Mouse (Mus musculus): Measurements from ENCODE around the gene Coro1a.

Coro1a gene

GRCm38 (mm10) chr7:126708175-126708952 lies 777 bp upstream of the Coro1a start:
- DNase-seq (ENCODE audit: low spot score in 2 of 2): no peak

GRCm38 (mm10) chr7:126704121-126704980 lies 3.2 kb downstream of the Coro1a start:
- peak; percentile 61 to 77 for DNase-seq (ENCODE audit: low spot score in 2 of 2)

- DNase-seq (ENCODE audit: low spot score in 2 of 2): no peak
Measured at GRCm38 (mm10) chr7:126703757-126704077, 3.9 kb downstream of the Coro1a start.

GRCm38 (mm10) chr7:126702861-126703756 lies 4.5 kb downstream of the Coro1a start:
- no peak for DNase-seq (ENCODE audit: low spot score in 2 of 2)

- no peak for DNase-seq (ENCODE audit: low spot score in 2 of 2)
Measured at GRCm38 (mm10) chr7:126702358-126702757, 5.2 kb downstream of the Coro1a start.

- DNase-seq (ENCODE audit: low spot score in 2 of 2): no peak
Measured at GRCm38 (mm10) chr7:126701559-126702357, 5.8 kb downstream of the Coro1a start.

- DNase-seq (ENCODE audit: low spot score in 2 of 2): peak; percentile 73 to 91
Measured at GRCm38 (mm10) chr7:126701070-126701469, 6.5 kb downstream of the Coro1a start.

GRCm38 (mm10) chr7:126700063-126701015 lies 7.2 kb downstream of the Coro1a start:
- no peak for DNase-seq (ENCODE audit: low spot score in 2 of 2)

- no peak for DNase-seq (ENCODE audit: low spot score in 2 of 2)
Measured at GRCm38 (mm10) chr7:126697838-126698237, 9.7 kb downstream of the Coro1a start.

- no peak for DNase-seq (ENCODE audit: low spot score in 2 of 2)
Measured at GRCm38 (mm10) chr7:126696886-126697285, 10.7 kb downstream of the Coro1a start.

- DNase-seq (ENCODE audit: low spot score in 2 of 2): no peak
Measured at GRCm38 (mm10) chr7:126696303-126696702, 11.3 kb downstream of the Coro1a start.

GRCm38 (mm10) chr7:126695631-126696207 lies 11.9 kb downstream of the Coro1a start, which contains the start of gene Slx1b:
Gene Slx1b, minus strand, starts transcription at chr7:126695784.
- DNase-seq (ENCODE audit: low spot score in 2 of 2): peak; percentile 94

GRCm38 (mm10) chr7:126695210-126695611 lies 12.4 kb downstream of the Coro1a start, which contains the start of gene Bola2:
Gene Bola2, plus strand, starts transcription at chr7:126695401.
- no peak for DNase-seq (ENCODE audit: low spot score in 2 of 2)

- DNase-seq (ENCODE audit: low spot score in 2 of 2): no peak
Measured at GRCm38 (mm10) chr7:126694441-126695051, 13.0 kb downstream of the Coro1a start.

- peak in 1 of 2 experiments; percentile 52 for DNase-seq (ENCODE audit: low spot score in 2 of 2)
Measured at GRCm38 (mm10) chr7:126693781-126694180, 13.8 kb downstream of the Coro1a start.

- peak; percentile 65 to 83 for DNase-seq (ENCODE audit: low spot score in 2 of 2)
Measured at GRCm38 (mm10) chr7:126693256-126693655, 14.3 kb downstream of the Coro1a start.

GRCm38 (mm10) chr7:126692426-126692825 lies 15.2 kb downstream of the Coro1a start:
- no peak for DNase-seq (ENCODE audit: low spot score in 2 of 2)

GRCm38 (mm10) chr7:126691676-126692075 lies 15.9 kb downstream of the Coro1a start:
- no peak for DNase-seq (ENCODE audit: low spot score in 2 of 2)

- no peak for DNase-seq (ENCODE audit: low spot score in 2 of 2)
Measured at GRCm38 (mm10) chr7:126690737-126691136, 16.9 kb downstream of the Coro1a start.

Data from urinary bladder, postnatal 4 days (tissue).